ENCODE assay signal across 27 mouse cellular contexts in genomic region chr17:47552994-47553393, GRCm38 (mm10). TPM values are rescaled to one million over a fixed set of nuclear protein-coding genes. Genes with fewer than 3 reads are reported as not detected.
DNase-seq lines count a peak whose midpoint lies in the region; ATAC-seq and TF ChIP-seq lines count a peak whose summit lies in the region.
"Had no signal": no experiment of that assay in that cellular context is flagged by ENCODE, and none has a peak within 500 bp of the region (broad histone marks: within the 10 kb centered on the region; RNA-seq: fewer than 3 reads in every experiment).

No protein-coding gene starts in this region.

- H3K27ac ChIP-seq in thymus, adult 2 months (ENCODE audit: control insufficient read depth, insufficient read depth, low read length), result peak overlapping the region; percentile 39; the same call in 1 of the 2 replicates
- H3K27ac ChIP-seq: embryonic facial prominence, embryonic 10.5 days; embryonic facial prominence, embryonic 13.5 days; forebrain, embryonic 12.5 days; forebrain, embryonic 15.5 days; heart, embryonic 13.5 days; hindbrain, embryonic 14.5 days; hindbrain, postnatal 0 days had no signal

- peak; percentile 28 for DNase-seq in thymus, adult 2 months
- DNase-seq in thymus, postnatal 0 days (ENCODE audit: low spot score), result no peak
- peak; percentile 24 to 31 for DNase-seq in B cell, adult 2 months
- no peak for DNase-seq in cerebellum, adult 18-20 months
- no peak for DNase-seq in layer of hippocampus, postnatal 10 days (ENCODE audit: low spot score in 2 of 2)
- DNase-seq: adrenal gland, postnatal 10 days; adrenal gland, postnatal 36 days; cerebellum, adult 11 months; cerebellum, adult 8-10 months; cerebellum, postnatal 10 days; cerebellum, postnatal 36 days; embryo, embryonic 11 days; gastrocnemius, postnatal 25 days; heart, adult 18-20 months; heart, postnatal 14 days; heart, postnatal 4 days had no signal

- H3K4me3 ChIP-seq in thymus, adult 2 months (ENCODE audit: control insufficient read depth, insufficient read depth, low read length), result no peak overlapping the region
- H3K4me3 ChIP-seq: embryonic facial prominence, embryonic 10.5 days; embryonic facial prominence, embryonic 13.5 days; erythroblast, embryonic 14.5 days; forebrain, embryonic 12.5 days; forebrain, embryonic 15.5 days; heart, embryonic 13.5 days had no signal

- peaks cover 32% of the 10 kb centered on the region for H3K36me3 ChIP-seq in thymus, adult 2 months (ENCODE audit: control insufficient read depth, insufficient read depth, low read length)
- H3K36me3 ChIP-seq: embryonic facial prominence, embryonic 10.5 days; embryonic facial prominence, embryonic 13.5 days; forebrain, embryonic 12.5 days; forebrain, embryonic 15.5 days; heart, embryonic 13.5 days had no signal

- TF ChIP-seq CTCF in thymus, adult 2 months (IDR thresholded peaks at IDR 0.05; ENCODE audit: borderline replicate concordance, control insufficient read depth, extremely low read depth, insufficient read depth, low read length, poor library complexity), result no peak

- peaks cover 50% of the 10 kb centered on the region for H3K4me1 ChIP-seq in thymus, adult 2 months (replicated peaks; ENCODE audit: control insufficient read depth, insufficient read depth, low read length)
- H3K4me1 ChIP-seq: embryonic facial prominence, embryonic 10.5 days; forebrain, embryonic 12.5 days; forebrain, embryonic 15.5 days; heart, embryonic 13.5 days had no signal

- ATAC-seq in neutrophil, adult 5-6 weeks (ENCODE audit: extremely low read depth, insufficient number of reproducible peaks, low FRiP score, poor library complexity, severe bottlenecking), result peak; percentile 57; the same call in 1 of the 2 replicates
- ATAC-seq: forebrain, embryonic 15.5 days; hindbrain, postnatal 0 days; Patski had no signal

- TF ChIP-seq POLR2A in thymus, adult 2 months (IDR thresholded peaks at IDR 0.05; ENCODE audit: control insufficient read depth, extremely low read depth, insufficient read depth, low read length, poor library complexity), result no peak

- H3K27me3 ChIP-seq in thymus, adult 2 months (ENCODE audit: control insufficient read depth, insufficient read depth, low read length), result no peaks in the 10 kb centered on the region
- H3K27me3 ChIP-seq: CH12.LX; embryonic facial prominence, embryonic 13.5 days; forebrain, embryonic 12.5 days; forebrain, embryonic 15.5 days; heart, embryonic 13.5 days; Patski had no signal

RNA-seq across cellular contexts. Expression of gene Ccnd3, which starts 48.1 kb away (rescaled TPM):
- 1,622 and 2,069 TPM in 2 replicates for polyA plus RNA-seq in thymus, adult 2 months (2012; rRNA removed)
- 1,113 and 1,146 TPM in 2 replicates for polyA plus RNA-seq in thymus, postnatal 0 days (2015; fragmentation: Nextera tagmentation; extraction: Ambion mirVana)
- 215 and 232 TPM in 2 replicates for total RNA-seq in neutrophil, adult 5-6 weeks (2017)
- total RNA-seq in layer of hippocampus, postnatal 10 days (2021), result 10 to 100 TPM; 34.7 to 39.6 TPM

RNA-seq across cellular contexts. Expression of gene Taf8, which starts 50.9 kb away (rescaled TPM):
- 68.2 and 74.3 TPM in 2 replicates for polyA plus RNA-seq in thymus, adult 2 months (2012; rRNA removed)
- polyA plus RNA-seq in thymus, postnatal 0 days (2015; fragmentation: Nextera tagmentation; extraction: Ambion mirVana), result 28.0 and 30.8 TPM in 2 replicates
- 78.6 and 83.3 TPM in 2 replicates for total RNA-seq in neutrophil, adult 5-6 weeks (2017)
- 10 to 100 TPM; 16.7 to 17.0 TPM for total RNA-seq in layer of hippocampus, postnatal 10 days (2021)

RNA-seq across cellular contexts. Expression of gene Bysl, which starts 58.3 kb away (rescaled TPM):
- 14.2 and 16.9 TPM in 2 replicates for polyA plus RNA-seq in thymus, adult 2 months (2012; rRNA removed)
- polyA plus RNA-seq in thymus, postnatal 0 days (2015; fragmentation: Nextera tagmentation; extraction: Ambion mirVana), result 21.3 and 22.4 TPM in 2 replicates
- total RNA-seq in neutrophil, adult 5-6 weeks (2017), result 6.3 and 6.4 TPM in 2 replicates
- 10 to 100 TPM; 24.5 to 24.9 TPM for total RNA-seq in layer of hippocampus, postnatal 10 days (2021)

RNA-seq across cellular contexts. Expression of gene Med20, which starts 58.4 kb away (rescaled TPM):
- polyA plus RNA-seq in thymus, adult 2 months (2012; rRNA removed), result 46.1 and 56.4 TPM in 2 replicates
- polyA plus RNA-seq in thymus, postnatal 0 days (2015; fragmentation: Nextera tagmentation; extraction: Ambion mirVana), result 46.9 and 50.1 TPM in 2 replicates
- total RNA-seq in neutrophil, adult 5-6 weeks (2017), result 48.5 and 57.4 TPM in 2 replicates
- 10 to 100 TPM; 23.9 to 24.8 TPM for total RNA-seq in layer of hippocampus, postnatal 10 days (2021)

RNA-seq across cellular contexts. Expression of gene Gm20517, which starts 58.4 kb away (rescaled TPM):
- 2.8 and 4.5 TPM in 2 replicates for polyA plus RNA-seq in thymus, adult 2 months (2012; rRNA removed)
- polyA plus RNA-seq in thymus, postnatal 0 days (2015; fragmentation: Nextera tagmentation; extraction: Ambion mirVana), result 1.8 TPM in 2 replicates
- 2.5 and 3.3 TPM in 2 replicates for total RNA-seq in neutrophil, adult 5-6 weeks (2017)
- total RNA-seq in layer of hippocampus, postnatal 10 days (2021), result 10 to 100 TPM in 1 of 2 experiments, 1 to 10 TPM in 1; 6.6 to 10.1 TPM

Comparison
In these comparisons a context has a peak if more than half of its experiments do, and no peak if none do; other contexts are left out.
1. DNase-seq: peak in thymus, adult 2 months (single experiment) and B cell, adult 2 months (2 of 2); none in thymus, postnatal 0 days (single experiment), cerebellum, adult 18-20 months (0 of 2) and layer of hippocampus, postnatal 10 days (0 of 2).